Mouse (Mus musculus): Measurements from ENCODE around the gene Alox12. TPM values are rescaled to one million over a fixed set of nuclear protein-coding genes. Genes with fewer than 3 reads are reported as not detected.

Alox12 gene
- polyA plus RNA-seq, 1 experiment from 2014 or later = 0.61 TPM

- no peak for DNase-seq (ENCODE audit: low spot score)
Observed at GRCm38 (mm10) chr11:70242591-70242990, 12.6 kb downstream of the Alox12 start.

- peak; percentile 86 for DNase-seq (ENCODE audit: low spot score)
Observed at GRCm38 (mm10) chr11:70239541-70240279, 15.4 kb downstream of the Alox12 start, which contains the start of the genes Gm21988 and Rnasek. Gene Gm21988 (minus strand): TSS chr11:70239830. Gene Rnasek (minus strand): TSS chr11:70239842.

- DNase-seq (ENCODE audit: low spot score) = no peak
Observed at GRCm38 (mm10) chr11:70238591-70239440, 16.3 kb downstream of the Alox12 start.

GRCm38 (mm10) chr11:70237457-70238167 lies 17.5 kb downstream of the Alox12 start, which contains the start of gene 0610010K14Rik:
Gene 0610010K14Rik (minus strand): TSS chr11:70237914.
- peak; percentile 97 for DNase-seq (ENCODE audit: low spot score)

GRCm38 (mm10) chr11:70236717-70237116 lies 18.4 kb downstream of the Alox12 start:
- DNase-seq (ENCODE audit: low spot score) = no peak

- DNase-seq (ENCODE audit: low spot score) = no peak
Observed at GRCm38 (mm10) chr11:70235254-70235900, 19.8 kb downstream of the Alox12 start.

GRCm38 (mm10) chr11:70234497-70234896 lies 20.7 kb downstream of the Alox12 start:
- no peak for DNase-seq (ENCODE audit: low spot score)

GRCm38 (mm10) chr11:70234037-70234436 lies 21.1 kb downstream of the Alox12 start:
- no peak for DNase-seq (ENCODE audit: low spot score)

- DNase-seq (ENCODE audit: low spot score) = no peak
Observed at GRCm38 (mm10) chr11:70233016-70233415, 22.1 kb downstream of the Alox12 start.

- DNase-seq (ENCODE audit: low spot score) = no peak
Observed at GRCm38 (mm10) chr11:70232546-70232945, 22.6 kb downstream of the Alox12 start.

GRCm38 (mm10) chr11:70230239-70230727 lies 24.9 kb downstream of the Alox12 start:
- peak; percentile 82 for DNase-seq (ENCODE audit: low spot score)

GRCm38 (mm10) chr11:70229260-70230010 lies 25.7 kb downstream of the Alox12 start, which contains the start of gene Bcl6b:
Gene Bcl6b (minus strand): TSS chr11:70229798.
- peak; percentile 25 for DNase-seq (ENCODE audit: low spot score)

GRCm38 (mm10) chr11:70228828-70229227 lies 26.3 kb downstream of the Alox12 start:
- peak; percentile 83 for DNase-seq (ENCODE audit: low spot score)

- DNase-seq (ENCODE audit: low spot score) = no peak
Observed at GRCm38 (mm10) chr11:70227661-70228245, 27.4 kb downstream of the Alox12 start.

- no peak for DNase-seq (ENCODE audit: low spot score)
Observed at GRCm38 (mm10) chr11:70227126-70227525, 28.0 kb downstream of the Alox12 start.

- DNase-seq (ENCODE audit: low spot score) = no peak
Observed at GRCm38 (mm10) chr11:70226602-70226890, 28.6 kb downstream of the Alox12 start.

GRCm38 (mm10) chr11:70225798-70226601 lies 29.2 kb downstream of the Alox12 start:
- no peak for DNase-seq (ENCODE audit: low spot score)

- DNase-seq (ENCODE audit: low spot score) = no peak
Observed at GRCm38 (mm10) chr11:70223724-70224123, 31.4 kb downstream of the Alox12 start.
